Mouse (Mus musculus) intestine, embryonic 14.5 days (tissue): ENCODE data around the gene Sinhcaf. TPM values are rescaled to one million over a fixed set of nuclear protein-coding genes. Genes with fewer than 3 reads are reported as not detected.
"Not testable (repeated sequence)": the region's sequence is repeated elsewhere in the genome, so short reads cannot be mapped to it uniquely, and the experiment has no call there.

Source experiments
- ATAC-seq: fragments of 200-750 bp; cut with Nextera tagmentation; replicated peaks from 2 replicates; pipeline ENCODE4 v1.8.0; 2017; ENCODE audit warnings: low read depth, moderate number of reproducible peaks, moderate TSS enrichment, moderate library complexity; ENCODE audit not compliant: low FRiP score, low TSS enrichment
- DNase-seq: peaks from one replicate; pipeline ENCODE4 v3.0.0-alpha.2; 2018; ENCODE audit warnings: low spot score
- H3K27ac ChIP-seq: fragments of 300-500 bp; sonication (generic); 2 replicates; pipeline ENCODE4 v1.5.1; 2014; ENCODE audit warnings: low read depth, mild to moderate bottlenecking, control low read depth
- H3K27me3 ChIP-seq: fragments of 300-500 bp; sonication (generic); replicated peaks from 2 replicates; pipeline ENCODE4 v1.6.1; 2014; ENCODE audit warnings: low read length, control low read depth; ENCODE audit not compliant: control insufficient read depth, insufficient read depth
- H3K36me3 ChIP-seq: fragments of 300-500 bp; sonication (generic); 2 replicates; pipeline ENCODE4 v1.6.1; 2014; ENCODE audit warnings: low read length, control low read depth; ENCODE audit not compliant: control insufficient read depth, insufficient read depth
- H3K4me1 ChIP-seq: fragments of 300-500 bp; sonication (generic); replicated peaks from 2 replicates; pipeline ENCODE4 v1.6.1; 2014; ENCODE audit warnings: low read length, control low read depth, mixed read lengths; ENCODE audit not compliant: control insufficient read depth, insufficient read depth
- H3K4me2 ChIP-seq: fragments of 300-500 bp; sonication (generic); 2 replicates; pipeline ENCODE4 v1.6.1; 2014; ENCODE audit warnings: low read length
- H3K4me3 ChIP-seq: fragments of 300-500 bp; sonication (generic); 2 replicates; pipeline ENCODE4 v1.5.1; 2014; ENCODE audit warnings: low read depth, low read length, control low read depth, mixed read lengths
- H3K9ac ChIP-seq: fragments of 300-500 bp; sonication (generic); 2 replicates; pipeline ENCODE4 v1.6.1; 2014; ENCODE audit warnings: mild to moderate bottlenecking, low read length
- H3K9me3 ChIP-seq: fragments of 300-500 bp; sonication (generic); 2 replicates; pipeline ENCODE4 v1.6.1; 2016; ENCODE audit warnings: low read length, control low read depth; ENCODE audit not compliant: control insufficient read depth
- WGBS: fragments of 180-500 bp; shearing (Covaris S2); extraction: QIAGEN DNeasy Blood & Tissue Kit; methylation state at CpG from one replicate; pipeline ENCODE4 v1.1.7; 2014; 5-methylcytosine and 5-hydroxymethylcytosine counted together
- polyA plus RNA-seq: library from polyadenylated mRNA; unstranded; fragments of >200 nt; fragmentation: Nextera tagmentation; extraction: Ambion mirVana; gene quantifications from 2 replicates; pipeline ENCODE4 v1.2.1, GENCODE M21; 2014

The Sinhcaf gene
- 131 and 150 TPM in 2 replicates for polyA plus RNA-seq

DNA sequence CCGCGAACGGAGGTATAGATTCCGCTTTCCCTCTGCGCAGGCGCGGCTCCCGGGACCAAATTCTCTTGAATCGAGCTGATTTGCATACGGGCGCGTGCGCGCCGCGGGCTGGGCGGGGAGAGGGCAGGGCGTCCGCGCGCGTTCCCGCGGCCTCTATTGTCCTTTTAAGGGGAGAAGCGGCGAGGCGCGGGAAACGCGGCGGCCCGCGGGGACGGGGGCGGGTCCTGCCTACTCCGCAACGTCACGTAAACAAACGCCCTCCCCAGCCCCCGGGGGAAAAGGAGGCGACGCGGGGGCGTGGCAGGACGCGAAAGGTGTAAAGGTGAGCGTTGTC is at the start of gene Sinhcaf:
Sinhcaf (minus strand) TSS at position 59 of the 334 bp plus-strand sequence.
- DNase-seq (peak; percentile 98), ATAC-seq (peak; percentile 77)
- peak within 1 kb of the TSS; percentile 95 for H3K27ac ChIP-seq
- H3K9me3 ChIP-seq, result no peaks in the 10 kb centered on the region
- peaks cover 8% of the 10 kb centered on the region; the same call in 1 of the 2 replicates for H3K4me1 ChIP-seq
- H3K9ac ChIP-seq, result peak within 1 kb of the TSS; percentile 97
- no peaks in the 10 kb centered on the region for H3K27me3 ChIP-seq
- H3K4me2 ChIP-seq, result peak within 1 kb of the TSS; percentile 77
- H3K36me3 ChIP-seq, result peaks cover 6% of the 10 kb centered on the region; the same call in 1 of the 2 replicates
- WGBS, result under 1% methylated on average over 44 of the region's 47 CpGs
- H3K4me3 ChIP-seq, result peak within 1 kb of the TSS; percentile 68

- ATAC-seq (no peak), DNase-seq (no peak)
- Histone ChIP-seq H3K4me1 (0 out of 2 replicates have a peak, but pooled peaks cover 6% of the 10 kb centered on the region), H3K9me3 (no peaks in the 10 kb centered on the region), H3K4me2 (no peak overlapping the region), H3K9ac (no peak overlapping the region), H3K27ac (no peak overlapping the region), H3K4me3 (no peak overlapping the region), H3K27me3 (no peaks in the 10 kb centered on the region), H3K36me3 (peaks cover 35% of the 10 kb centered on the region)
- WGBS, result 73% methylated on average over 5 of the region's 5 CpGs
Observed at GRCm38 (mm10) chr6:148994327-148994999, 48.2 kb upstream of the Sinhcaf start.

DNA sequence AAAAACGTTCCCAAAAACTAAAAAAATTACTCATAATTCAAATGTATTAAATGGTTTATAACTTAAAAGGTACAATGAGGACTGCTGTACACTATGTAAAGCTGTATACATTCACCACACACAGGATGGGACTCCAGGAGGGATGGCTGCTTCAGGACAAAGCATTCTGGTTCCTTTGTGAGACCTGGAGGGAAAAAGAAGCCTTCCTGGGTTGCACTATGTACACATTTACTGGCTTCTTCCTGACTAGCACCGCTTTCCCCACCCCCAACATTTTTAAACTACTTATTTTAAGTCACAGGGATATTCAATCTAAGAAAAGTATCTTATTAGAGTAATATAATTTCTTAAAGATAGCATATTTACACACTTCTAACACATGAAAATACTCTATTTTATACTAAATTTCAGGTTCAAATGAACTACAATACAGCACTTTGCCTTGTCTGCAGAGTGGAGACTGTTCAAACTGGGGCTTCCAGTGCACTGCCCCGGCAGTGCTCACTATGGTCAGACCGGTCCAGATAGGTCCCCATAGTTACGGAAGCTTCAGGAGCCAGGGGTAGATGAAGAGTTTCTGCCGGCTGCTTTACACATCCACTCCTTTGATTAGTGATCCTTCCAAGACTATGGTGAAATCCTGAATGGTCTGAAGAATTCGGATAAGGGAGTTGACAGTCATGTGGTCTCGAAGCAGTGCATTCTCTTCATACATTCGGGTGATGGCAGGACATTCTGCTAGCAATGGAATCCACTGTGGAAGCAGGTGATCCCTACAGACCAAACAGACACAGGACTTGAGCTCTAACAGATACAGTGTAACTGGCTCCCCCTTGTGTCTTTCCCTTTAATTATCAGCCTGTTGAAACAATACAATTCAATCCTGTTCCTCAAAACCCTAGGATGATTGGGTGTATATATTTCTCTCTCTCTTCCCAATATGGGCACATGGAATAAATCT is 47.1 kb upstream of the Sinhcaf start:
- 34% methylated on average over 9 of the region's 9 CpGs for WGBS
- peak; percentile 59 for DNase-seq

GRCm38 (mm10) chr6:148992373-148993116 is 46.3 kb upstream of the Sinhcaf start:
- Histone ChIP-seq H3K4me1 (0 out of 2 replicates have a peak, but pooled peaks cover 6% of the 10 kb centered on the region), H3K4me2 (no peak overlapping the region), H3K4me3 (no peak overlapping the region), H3K27ac (no peak overlapping the region), H3K9me3 (no peaks in the 10 kb centered on the region), H3K36me3 (peaks cover 20% of the 10 kb centered on the region), H3K9ac (no peak overlapping the region), H3K27me3 (no peaks in the 10 kb centered on the region)
- no peak for DNase-seq
- WGBS, result 47% methylated on average over 4 of the region's 4 CpGs
- no peak for ATAC-seq

More for the DNA sequence above, 47.1 kb upstream of the Sinhcaf start:
- Histone ChIP-seq H3K9me3 (no peaks in the 10 kb centered on the region), H3K4me2 (no peak overlapping the region), H3K4me1 (0 out of 2 replicates have a peak, but pooled peaks cover 6% of the 10 kb centered on the region), H3K4me3 (no peak overlapping the region), H3K27me3 (no peaks in the 10 kb centered on the region), H3K27ac (no peak overlapping the region), H3K9ac (no peak overlapping the region), H3K36me3 (peaks cover 27% of the 10 kb centered on the region)
- peak; percentile 81 for ATAC-seq

DNA sequence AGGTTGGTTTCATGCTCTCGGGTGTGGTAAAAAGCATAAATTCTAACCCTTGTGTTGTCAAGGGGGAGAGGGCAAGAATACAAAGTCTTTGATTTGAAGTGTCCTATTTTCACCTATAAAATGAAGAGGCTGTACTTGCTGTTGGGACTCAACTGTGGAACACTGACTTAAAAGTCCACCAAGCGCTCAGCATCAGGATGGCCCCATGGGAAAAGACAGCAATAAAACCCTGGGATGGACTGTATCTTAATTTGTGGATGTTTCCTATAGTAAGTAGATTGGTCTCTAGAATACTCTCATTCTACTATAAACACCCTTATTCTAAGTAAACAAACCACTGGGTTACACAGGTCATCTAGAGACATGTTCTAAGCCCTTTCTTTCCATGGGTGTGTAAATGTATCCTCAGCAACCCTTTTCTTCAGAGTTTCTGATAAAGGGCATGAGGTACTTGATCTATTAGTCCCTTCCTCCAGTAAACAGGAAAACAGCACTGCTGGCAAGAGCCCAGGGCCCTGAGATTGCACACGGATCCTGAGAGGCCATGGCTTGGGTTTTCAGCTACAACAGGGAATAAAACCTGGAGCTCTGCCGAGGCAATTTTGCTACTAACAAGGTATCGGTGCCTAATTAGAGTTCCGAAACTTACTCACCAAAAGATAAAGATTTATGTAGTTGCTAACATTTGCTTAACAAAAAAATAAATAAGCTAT is 45.5 kb upstream of the Sinhcaf start:
- Histone ChIP-seq H3K27me3 (no peaks in the 10 kb centered on the region), H3K9me3 (no peaks in the 10 kb centered on the region), H3K27ac (no peak overlapping the region), H3K4me1 (0 out of 2 replicates have a peak, but pooled peaks cover 6% of the 10 kb centered on the region), H3K4me2 (no peak overlapping the region), H3K36me3 (peaks cover 13% of the 10 kb centered on the region), H3K9ac (no peak overlapping the region), H3K4me3 (no peak overlapping the region)
- WGBS, result 48% methylated on average over 6 of the region's 6 CpGs
- ATAC-seq (no peak), DNase-seq (no peak)

GRCm38 (mm10) chr6:148989792-148990491 is 43.7 kb upstream of the Sinhcaf start:
- WGBS, result 69% methylated on average over 1 of the region's 3 CpGs
- not testable (repeated sequence) for H3K36me3 ChIP-seq, H3K27ac ChIP-seq, H3K9me3 ChIP-seq, H3K4me3 ChIP-seq, H3K9ac ChIP-seq, ATAC-seq, DNase-seq, H3K4me1 ChIP-seq, H3K4me2 ChIP-seq, H3K27me3 ChIP-seq

DNA sequence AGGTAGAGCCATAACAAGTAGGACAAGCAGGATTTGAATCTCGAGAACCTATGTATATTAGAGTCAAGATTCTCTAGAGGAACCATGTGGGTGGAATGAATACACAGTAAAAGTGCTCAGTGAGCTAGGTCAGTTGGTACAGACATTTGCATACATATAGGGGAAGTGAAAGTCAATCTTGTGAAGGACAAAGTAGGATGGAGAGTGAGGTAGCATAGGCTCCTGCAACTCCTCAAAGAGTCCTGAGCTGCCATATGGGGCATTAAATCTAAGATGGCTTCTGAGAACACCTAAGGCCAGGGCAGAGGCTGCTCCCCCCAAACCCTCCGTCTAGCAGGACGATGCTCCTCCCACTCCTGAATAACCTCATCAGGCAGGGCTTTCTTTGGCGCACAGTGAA is 39.7 kb upstream of the Sinhcaf start:
- Histone ChIP-seq H3K4me2 (no peak overlapping the region), H3K4me3 (no peak overlapping the region), H3K9ac (no peak overlapping the region), H3K27me3 (no peaks in the 10 kb centered on the region), H3K4me1 (no peaks in the 10 kb centered on the region), H3K9me3 (no peaks in the 10 kb centered on the region), H3K36me3 (peaks cover 3% of the 10 kb centered on the region; the same call in 1 of the 2 replicates), H3K27ac (no peak overlapping the region)
- ATAC-seq (no peak), DNase-seq (no peak)
- WGBS, result 86% methylated on average over 4 of the region's 4 CpGs
